Mouse (Mus musculus): ENCODE measurements around the gene Nhsl1. TPM values are rescaled to one million over a fixed set of nuclear protein-coding genes. Genes with fewer than 3 reads are reported as not detected.

Gene Nhsl1
- polyA plus RNA-seq, 1 experiment from 2014 or later, result 16.7 TPM

DNA sequence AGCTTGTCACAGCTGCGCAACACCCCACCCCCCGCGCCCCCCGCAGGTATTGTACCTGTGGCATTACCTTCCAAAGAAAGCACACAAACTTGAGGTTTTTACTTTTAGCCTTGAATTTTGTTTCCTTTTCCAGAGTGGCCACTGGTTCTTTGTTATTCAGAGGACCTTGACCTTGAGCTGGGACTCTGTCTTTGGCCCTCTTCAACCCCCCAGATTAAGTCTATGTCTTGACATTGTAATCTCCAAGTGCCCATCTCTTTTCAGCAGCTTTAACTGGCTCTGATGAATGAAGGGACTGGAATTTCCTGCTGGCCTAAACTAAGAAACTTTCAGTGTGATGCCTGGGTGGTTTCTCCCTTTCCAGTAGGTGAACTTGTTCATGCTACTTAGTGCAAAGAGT, 906 bp downstream of the Nhsl1 start:
- Histone ChIP-seq H3K9ac (ENCODE audit: low read length) (peak overlapping the region; percentile 17), H3K4me1 (replicated peaks; ENCODE audit: control insufficient read depth, insufficient read depth, low read length) (peaks cover 6% of the 10 kb centered on the region; the same call in 1 of the 2 replicates), H3K27me3 (ENCODE audit: control insufficient read depth, insufficient read depth, low read length) (no peaks in the 10 kb centered on the region), H3K4me3 (ENCODE audit: low read depth, low read length) (peak overlapping the region; percentile 72), H3K9me3 (ENCODE audit: control insufficient read depth, low read length) (no peaks in the 10 kb centered on the region), H3K36me3 (ENCODE audit: control insufficient read depth, insufficient read depth, low read length) (no peaks in the 10 kb centered on the region), H3K4me2 (ENCODE audit: low read depth, low read length, severe bottlenecking) (peak overlapping the region; percentile 90), H3K27ac (ENCODE audit: low read depth, low read length) (no peak overlapping the region)
- ATAC-seq (replicated peaks; ENCODE audit: low FRiP score) (no peak), DNase-seq (ENCODE audit: low spot score) (no peak)
- WGBS, result 7% methylated on average over 4 of the region's 4 CpGs

DNA sequence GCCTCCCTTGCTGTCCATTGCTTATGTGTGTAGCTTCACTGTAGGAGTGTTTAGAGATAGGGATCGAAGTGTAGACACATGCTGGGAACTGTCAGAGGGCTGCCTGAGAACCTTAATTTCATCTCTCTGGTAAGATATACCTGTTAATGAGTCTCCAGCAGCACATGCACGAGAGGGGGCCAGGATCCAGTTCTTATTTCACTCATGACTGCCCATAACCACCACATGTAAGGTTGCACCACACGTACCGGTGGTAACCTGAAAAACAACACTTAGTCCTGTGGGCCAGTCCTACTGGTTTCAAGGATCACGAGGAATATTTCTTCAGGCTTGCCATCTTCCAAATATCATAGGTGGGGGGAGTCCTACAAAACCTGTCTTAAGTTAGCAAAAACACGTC, 3.1 kb downstream of the Nhsl1 start:
- no peak overlapping the region for H3K4me3 ChIP-seq (ENCODE audit: low read depth, low read length)
- no peak for DNase-seq (ENCODE audit: low spot score)
- no peak overlapping the region for H3K4me2 ChIP-seq (ENCODE audit: low read depth, low read length, severe bottlenecking)
- no peaks in the 10 kb centered on the region for H3K27me3 ChIP-seq (ENCODE audit: control insufficient read depth, insufficient read depth, low read length)
- H3K9me3 ChIP-seq (ENCODE audit: control insufficient read depth, low read length), result no peaks in the 10 kb centered on the region
- no peak for ATAC-seq (replicated peaks; ENCODE audit: low FRiP score)
- H3K27ac ChIP-seq (ENCODE audit: low read depth, low read length), result no peak overlapping the region
- WGBS, result 83% methylated on average over 6 of the region's 6 CpGs
- no peak overlapping the region for H3K9ac ChIP-seq (ENCODE audit: low read length)
- peaks cover 6% of the 10 kb centered on the region; the same call in 1 of the 2 replicates for H3K4me1 ChIP-seq (replicated peaks; ENCODE audit: control insufficient read depth, insufficient read depth, low read length)
- no peaks in the 10 kb centered on the region for H3K36me3 ChIP-seq (ENCODE audit: control insufficient read depth, insufficient read depth, low read length)

GRCm38 (mm10) chr10:18323701-18324100, 4.9 kb downstream of the Nhsl1 start:
- no peak overlapping the region for H3K27ac ChIP-seq (ENCODE audit: low read depth, low read length)
- WGBS, result 39% methylated on average over 4 of the region's 4 CpGs
- no peak overlapping the region for H3K4me2 ChIP-seq (ENCODE audit: low read depth, low read length, severe bottlenecking)
- ATAC-seq (replicated peaks; ENCODE audit: low FRiP score), result no peak
- DNase-seq (ENCODE audit: low spot score), result no peak
- no peaks in the 10 kb centered on the region for H3K9me3 ChIP-seq (ENCODE audit: control insufficient read depth, low read length)
- no peaks in the 10 kb centered on the region for H3K27me3 ChIP-seq (ENCODE audit: control insufficient read depth, insufficient read depth, low read length)
- peaks cover 2% of the 10 kb centered on the region; the same call in 1 of the 2 replicates for H3K4me1 ChIP-seq (replicated peaks; ENCODE audit: control insufficient read depth, insufficient read depth, low read length)
- H3K9ac ChIP-seq (ENCODE audit: low read length), result no peak overlapping the region
- H3K4me3 ChIP-seq (ENCODE audit: low read depth, low read length), result no peak overlapping the region
- no peaks in the 10 kb centered on the region for H3K36me3 ChIP-seq (ENCODE audit: control insufficient read depth, insufficient read depth, low read length)

DNA sequence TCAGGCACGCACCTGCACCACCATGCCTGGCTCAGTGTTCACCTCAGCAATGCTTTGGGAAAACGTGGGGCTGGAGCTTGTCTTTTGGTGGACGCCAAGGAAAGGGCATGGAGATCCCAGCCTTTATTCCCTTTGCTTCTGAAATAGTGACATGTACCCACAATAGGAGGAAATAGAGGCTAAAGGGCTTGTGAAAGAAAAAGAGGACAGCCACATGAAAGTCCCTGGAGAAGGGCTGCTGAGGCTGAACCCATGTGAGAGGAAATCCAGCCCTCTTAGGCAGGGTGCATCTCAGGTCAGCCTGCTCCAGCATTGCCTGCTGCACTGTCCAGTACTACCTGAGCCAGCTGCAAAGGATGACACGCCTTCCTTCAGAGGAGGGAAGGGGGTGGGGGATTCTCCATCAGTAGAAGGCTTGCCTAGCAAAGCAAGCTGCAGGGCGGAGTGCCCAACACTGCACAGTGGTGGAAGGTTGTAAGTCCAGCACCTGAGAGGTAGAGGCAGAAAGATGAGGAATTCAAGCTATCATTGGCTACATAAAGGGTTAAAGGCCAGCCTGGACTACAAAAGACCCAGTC, 9.6 kb downstream of the Nhsl1 start:
- no peaks in the 10 kb centered on the region for H3K9me3 ChIP-seq (ENCODE audit: control insufficient read depth, low read length)
- no peaks in the 10 kb centered on the region for H3K27me3 ChIP-seq (ENCODE audit: control insufficient read depth, insufficient read depth, low read length)
- H3K4me2 ChIP-seq (ENCODE audit: low read depth, low read length, severe bottlenecking), result no peak overlapping the region
- no peak overlapping the region for H3K4me3 ChIP-seq (ENCODE audit: low read depth, low read length)
- H3K36me3 ChIP-seq (ENCODE audit: control insufficient read depth, insufficient read depth, low read length), result no peaks in the 10 kb centered on the region
- DNase-seq (ENCODE audit: low spot score) (no peak), ATAC-seq (replicated peaks; ENCODE audit: low FRiP score) (no peak)
- peaks cover 15% of the 10 kb centered on the region; the same call in 1 of the 2 replicates for H3K4me1 ChIP-seq (replicated peaks; ENCODE audit: control insufficient read depth, insufficient read depth, low read length)
- 42% methylated on average over 5 of the region's 5 CpGs for WGBS
- H3K9ac ChIP-seq (ENCODE audit: low read length), result no peak overlapping the region
- no peak overlapping the region for H3K27ac ChIP-seq (ENCODE audit: low read depth, low read length)

- Histone ChIP-seq H3K4me3 (ENCODE audit: low read depth, low read length) (peak overlapping the region; percentile 17; the same call in 1 of the 2 replicates), H3K27ac (ENCODE audit: low read depth, low read length) (peak overlapping the region; percentile 37; the same call in 1 of the 2 replicates), H3K9me3 (ENCODE audit: control insufficient read depth, low read length) (no peaks in the 10 kb centered on the region), H3K36me3 (ENCODE audit: control insufficient read depth, insufficient read depth, low read length) (no peaks in the 10 kb centered on the region), H3K9ac (ENCODE audit: low read length) (peak overlapping the region; percentile 56), H3K4me1 (replicated peaks; ENCODE audit: control insufficient read depth, insufficient read depth, low read length) (peaks cover 15% of the 10 kb centered on the region; the same call in 1 of the 2 replicates), H3K4me2 (ENCODE audit: low read depth, low read length, severe bottlenecking) (peak overlapping the region; percentile 51), H3K27me3 (ENCODE audit: control insufficient read depth, insufficient read depth, low read length) (no peaks in the 10 kb centered on the region)
- DNase-seq (ENCODE audit: low spot score) (peak; percentile 65), ATAC-seq (replicated peaks; ENCODE audit: low FRiP score) (peak; percentile 49)
- WGBS, result 4% methylated on average over 22 of the region's 23 CpGs
These were observed 10.6 kb downstream of the Nhsl1 start for GRCm38 (mm10) chr10:18329096-18330038.

GRCm38 (mm10) chr10:18330445-18330844, 11.7 kb downstream of the Nhsl1 start:
- H3K4me3 ChIP-seq (ENCODE audit: low read depth, low read length), result no peak overlapping the region

GRCm38 (mm10) chr10:18333575-18333974, 14.8 kb downstream of the Nhsl1 start:
- Histone ChIP-seq H3K4me1 (replicated peaks; ENCODE audit: control insufficient read depth, insufficient read depth, low read length) (peaks cover 13% of the 10 kb centered on the region; the same call in 1 of the 2 replicates), H3K27me3 (ENCODE audit: control insufficient read depth, insufficient read depth, low read length) (no peaks in the 10 kb centered on the region), H3K36me3 (ENCODE audit: control insufficient read depth, insufficient read depth, low read length) (no peaks in the 10 kb centered on the region), H3K4me2 (ENCODE audit: low read depth, low read length, severe bottlenecking) (no peak overlapping the region), H3K4me3 (ENCODE audit: low read depth, low read length) (no peak overlapping the region), H3K9me3 (ENCODE audit: control insufficient read depth, low read length) (no peaks in the 10 kb centered on the region), H3K9ac (ENCODE audit: low read length) (no peak overlapping the region), H3K27ac (ENCODE audit: low read depth, low read length) (no peak overlapping the region)
- WGBS, result 20% methylated on average over 4 of the region's 4 CpGs
- DNase-seq (ENCODE audit: low spot score) (peak; percentile 43), ATAC-seq (replicated peaks; ENCODE audit: low FRiP score) (no peak)

More at GRCm38 (mm10) chr10:18330445-18330844, 11.7 kb downstream of the Nhsl1 start:
- no peaks in the 10 kb centered on the region for H3K27me3 ChIP-seq (ENCODE audit: control insufficient read depth, insufficient read depth, low read length)
- no peak for ATAC-seq (replicated peaks; ENCODE audit: low FRiP score)
- no peak for DNase-seq (ENCODE audit: low spot score)
- no peaks in the 10 kb centered on the region for H3K36me3 ChIP-seq (ENCODE audit: control insufficient read depth, insufficient read depth, low read length)
- 76% methylated on average over 5 of the region's 5 CpGs for WGBS
- peaks cover 15% of the 10 kb centered on the region; the same call in 1 of the 2 replicates for H3K4me1 ChIP-seq (replicated peaks; ENCODE audit: control insufficient read depth, insufficient read depth, low read length)
- H3K4me2 ChIP-seq (ENCODE audit: low read depth, low read length, severe bottlenecking), result no peak overlapping the region
- no peak overlapping the region for H3K27ac ChIP-seq (ENCODE audit: low read depth, low read length)
- no peaks in the 10 kb centered on the region for H3K9me3 ChIP-seq (ENCODE audit: control insufficient read depth, low read length)
- H3K9ac ChIP-seq (ENCODE audit: low read length), result no peak overlapping the region

- H3K9ac ChIP-seq (ENCODE audit: low read length), result no peak overlapping the region
- 86% methylated on average over 4 of the region's 4 CpGs for WGBS
- no peaks in the 10 kb centered on the region for H3K27me3 ChIP-seq (ENCODE audit: control insufficient read depth, insufficient read depth, low read length)
- no peak overlapping the region for H3K27ac ChIP-seq (ENCODE audit: low read depth, low read length)
- no peaks in the 10 kb centered on the region for H3K36me3 ChIP-seq (ENCODE audit: control insufficient read depth, insufficient read depth, low read length)
- H3K4me1 ChIP-seq (replicated peaks; ENCODE audit: control insufficient read depth, insufficient read depth, low read length), result peaks cover 12% of the 10 kb centered on the region; the same call in 1 of the 2 replicates
- no peak overlapping the region for H3K4me3 ChIP-seq (ENCODE audit: low read depth, low read length)
- H3K4me2 ChIP-seq (ENCODE audit: low read depth, low read length, severe bottlenecking), result no peak overlapping the region
- no peaks in the 10 kb centered on the region for H3K9me3 ChIP-seq (ENCODE audit: control insufficient read depth, low read length)
- ATAC-seq (replicated peaks; ENCODE audit: low FRiP score) (no peak), DNase-seq (ENCODE audit: low spot score) (no peak)
These were observed 15.4 kb downstream of the Nhsl1 start for GRCm38 (mm10) chr10:18334176-18334575.

All from forebrain, embryonic 11.5 days (tissue).